In the genomic region with DNA sequence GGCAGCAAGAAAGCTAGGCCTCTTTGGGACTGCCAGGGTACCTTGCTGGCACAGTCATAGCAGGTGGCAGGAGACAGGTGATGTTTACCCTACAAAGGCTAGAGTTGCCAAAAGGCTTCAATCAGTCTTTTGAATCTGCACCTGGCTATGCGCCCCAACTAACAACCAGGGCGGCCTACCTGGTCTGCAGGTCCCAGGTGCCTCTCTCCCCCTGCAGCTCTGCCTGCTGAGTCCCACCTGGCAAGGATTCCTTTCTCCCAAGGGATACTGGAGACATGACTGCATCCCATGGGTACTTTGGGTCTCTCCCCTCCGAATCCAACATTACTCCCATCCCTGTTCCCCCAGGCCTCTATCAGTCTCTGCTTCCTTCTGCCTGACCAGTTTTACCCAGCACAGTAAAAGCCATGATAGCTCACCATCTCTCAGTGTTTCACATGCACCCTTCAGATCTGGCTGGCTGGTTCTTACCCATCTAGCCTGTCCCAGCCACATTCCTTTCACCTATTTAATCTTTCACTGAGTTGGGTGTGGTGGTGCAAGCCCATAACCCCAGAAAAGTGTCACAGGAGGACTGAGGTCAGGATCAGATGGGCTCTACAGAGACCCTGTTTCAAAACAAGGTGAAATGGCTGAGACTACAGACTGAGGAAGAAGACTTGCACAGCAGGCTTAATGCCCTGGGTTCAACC, we compare ENCODE assay signal across 10 mouse cellular contexts. TPM values are rescaled to one million over a fixed set of nuclear protein-coding genes. Genes with fewer than 3 reads are reported as not detected.
DNase-seq lines count a peak whose midpoint lies in the region; ATAC-seq lines count a peak whose summit lies in the region.
"Had no signal": no experiment of that assay in that cellular context is flagged by ENCODE, and none has a peak within 500 bp of the region (broad histone marks: within the 10 kb centered on the region; RNA-seq: fewer than 3 reads in every experiment).

No protein-coding gene starts in this region.

- no peak overlapping the region for H3K9ac ChIP-seq in midbrain, embryonic 13.5 days (replicated peaks)
- H3K9ac ChIP-seq in intestine, embryonic 16.5 days (ENCODE audit: low read depth, low read length): no peak overlapping the region; the same call in 1 of the 2 replicates
- no peak overlapping the region for H3K9ac ChIP-seq in stomach, embryonic 15.5 days
- H3K9ac ChIP-seq: hindbrain, embryonic 15.5 days had no signal

- no peaks in the 10 kb centered on the region for H3K27me3 ChIP-seq in midbrain, embryonic 10.5 days (ENCODE audit: low read depth, poor library complexity, severe bottlenecking)
- H3K27me3 ChIP-seq in midbrain, embryonic 13.5 days: no peaks in the 10 kb centered on the region
- H3K27me3 ChIP-seq in intestine, embryonic 16.5 days (replicated peaks; ENCODE audit: control insufficient read depth, insufficient read depth, low read length): no peaks in the 10 kb centered on the region
- no peaks in the 10 kb centered on the region for H3K27me3 ChIP-seq in stomach, embryonic 15.5 days (replicated peaks)
- H3K27me3 ChIP-seq: hindbrain, embryonic 15.5 days; Patski had no signal

- H3K4me1 ChIP-seq in midbrain, embryonic 10.5 days: peaks cover 59% of the 10 kb centered on the region
- peaks cover 66% of the 10 kb centered on the region for H3K4me1 ChIP-seq in midbrain, embryonic 13.5 days (replicated peaks)
- peaks cover 54% of the 10 kb centered on the region for H3K4me1 ChIP-seq in intestine, embryonic 16.5 days (ENCODE audit: control insufficient read depth, insufficient read depth, low read length)
- H3K4me1 ChIP-seq in stomach, embryonic 15.5 days: peaks cover 47% of the 10 kb centered on the region

- no peaks in the 10 kb centered on the region for H3K9me3 ChIP-seq in midbrain, embryonic 10.5 days (replicated peaks)
- H3K9me3 ChIP-seq in midbrain, embryonic 13.5 days: no peaks in the 10 kb centered on the region
- H3K9me3 ChIP-seq in intestine, embryonic 16.5 days (ENCODE audit: control insufficient read depth, low read length): 0 out of 2 replicates have a peak, but pooled peaks cover 2% of the 10 kb centered on the region
- no peaks in the 10 kb centered on the region for H3K9me3 ChIP-seq in stomach, embryonic 15.5 days
- H3K9me3 ChIP-seq: hindbrain, embryonic 15.5 days had no signal

- no peak for ATAC-seq in midbrain, embryonic 13.5 days
- ATAC-seq in intestine, embryonic 16.5 days: peak; percentile 11; the same call in 1 of the 2 replicates
- no peak for ATAC-seq in stomach, embryonic 15.5 days (ENCODE audit: insufficient read depth, low FRiP score, low read depth)
- ATAC-seq: Patski had no signal

- DNase-seq in heart, adult 18-20 months: peak; percentile 11 to 26
- no peak for DNase-seq in heart, postnatal 36 days
- no peak for DNase-seq in midbrain, embryonic 10.5 days (ENCODE audit: low spot score)
- DNase-seq in adrenal gland, adult (ENCODE audit: inconsistent age in 2 of 2, low spot score in 1 of 2): no peak
- DNase-seq in gastrocnemius, postnatal 14 days: no peak

- H3K27ac ChIP-seq in midbrain, embryonic 10.5 days (replicated peaks): peak overlapping the region; percentile 42; the same call in 1 of the 2 replicates
- no peak overlapping the region for H3K27ac ChIP-seq in midbrain, embryonic 13.5 days
- H3K27ac ChIP-seq in intestine, embryonic 16.5 days (ENCODE audit: low read length): peak overlapping the region; percentile 60
- H3K27ac ChIP-seq in stomach, embryonic 15.5 days: peak overlapping the region; percentile 77

- WGBS in midbrain, embryonic 10.5 days: 84% methylated on average over 3 of the region's 3 CpGs
- WGBS in midbrain, embryonic 13.5 days: 84% methylated on average over 3 of the region's 3 CpGs
- 72% methylated on average over 3 of the region's 3 CpGs for WGBS in intestine, embryonic 16.5 days
- 74% methylated on average over 3 of the region's 3 CpGs for WGBS in stomach, embryonic 15.5 days

- no peak overlapping the region for H3K4me2 ChIP-seq in midbrain, embryonic 13.5 days (replicated peaks)
- H3K4me2 ChIP-seq in intestine, embryonic 16.5 days (ENCODE audit: low read depth, low read length): no peak overlapping the region
- no peak overlapping the region for H3K4me2 ChIP-seq in stomach, embryonic 15.5 days
- H3K4me2 ChIP-seq: hindbrain, embryonic 15.5 days had no signal

- intact Hi-C loops in heart, postnatal 36 days (cut with DNase I): no loop called here
- intact Hi-C loops in gastrocnemius, postnatal 14 days (cut with DNase I; ENCODE audit: low total_unique reads): no loop called here

- H3K36me3 ChIP-seq in midbrain, embryonic 10.5 days: peaks cover 68% of the 10 kb centered on the region
- H3K36me3 ChIP-seq in midbrain, embryonic 13.5 days: peaks cover 31% of the 10 kb centered on the region
- peaks cover 2% of the 10 kb centered on the region; the same call in 1 of the 2 replicates for H3K36me3 ChIP-seq in intestine, embryonic 16.5 days (ENCODE audit: control insufficient read depth, insufficient read depth, low read length)
- H3K36me3 ChIP-seq in stomach, embryonic 15.5 days: no peaks in the 10 kb centered on the region

- H3K4me3 ChIP-seq in midbrain, embryonic 10.5 days: no peak overlapping the region
- H3K4me3 ChIP-seq in midbrain, embryonic 13.5 days (replicated peaks): no peak overlapping the region
- H3K4me3 ChIP-seq in intestine, embryonic 16.5 days (ENCODE audit: low read length): no peak overlapping the region
- no peak overlapping the region for H3K4me3 ChIP-seq in stomach, embryonic 15.5 days (replicated peaks)
- H3K4me3 ChIP-seq: hindbrain, embryonic 15.5 days had no signal

RNA-seq across cellular contexts. Expression of gene Bcl2l1, which starts 14.7 kb away (rescaled TPM):
- total RNA-seq in heart, adult 18-20 months (2021): 100 to 1,000 TPM in 1 of 2 experiments, 10 to 100 TPM in 1; 77.8 to 111 TPM
- 10 to 100 TPM; 52.5 to 73.5 TPM for total RNA-seq in heart, postnatal 36 days (2021)
- polyA plus RNA-seq in midbrain, embryonic 10.5 days (2016; fragmentation: Nextera tagmentation; extraction: Ambion mirVana): 107 and 128 TPM in 2 replicates
- polyA plus RNA-seq in midbrain, embryonic 13.5 days (2015; fragmentation: Nextera tagmentation; extraction: Ambion mirVana): 190 and 195 TPM in 2 replicates
- polyA plus RNA-seq in intestine, embryonic 16.5 days (2015; fragmentation: Nextera tagmentation; extraction: Ambion mirVana): 65.8 and 66.8 TPM in 2 replicates
- polyA plus RNA-seq in stomach, embryonic 15.5 days (2015; fragmentation: Nextera tagmentation; extraction: Ambion mirVana): 69.8 and 75.7 TPM in 2 replicates
- total RNA-seq in gastrocnemius, postnatal 14 days (2021): 10 to 100 TPM; 14.4 to 28.6 TPM

RNA-seq across cellular contexts. Expression of gene Tpx2, which starts 31.0 kb away (rescaled TPM):
- total RNA-seq in heart, adult 18-20 months (2021): 1 to 10 TPM in 1 of 2 experiments, under 1 TPM in 1; 0.90 to 1.0 TPM
- total RNA-seq in heart, postnatal 36 days (2021): 1 to 10 TPM in 1 of 2 experiments, under 1 TPM in 1; 0.89 to 1.6 TPM
- polyA plus RNA-seq in midbrain, embryonic 10.5 days (2016; fragmentation: Nextera tagmentation; extraction: Ambion mirVana): 153 TPM in 2 replicates
- 38.7 and 46.4 TPM in 2 replicates for polyA plus RNA-seq in midbrain, embryonic 13.5 days (2015; fragmentation: Nextera tagmentation; extraction: Ambion mirVana)
- 45.7 and 51.5 TPM in 2 replicates for polyA plus RNA-seq in intestine, embryonic 16.5 days (2015; fragmentation: Nextera tagmentation; extraction: Ambion mirVana)
- 66.5 TPM in 2 replicates for polyA plus RNA-seq in stomach, embryonic 15.5 days (2015; fragmentation: Nextera tagmentation; extraction: Ambion mirVana)
- total RNA-seq in gastrocnemius, postnatal 14 days (2021): 1 to 10 TPM; 4.1 to 4.7 TPM

Comparison
In these comparisons a context has a peak if more than half of its experiments do, and no peak if none do; other contexts are left out.
1. DNase-seq: peak in heart, adult 18-20 months (2 of 2); none in heart, postnatal 36 days (0 of 2), midbrain, embryonic 10.5 days (single experiment), adrenal gland, adult (0 of 2) and gastrocnemius, postnatal 14 days (single experiment).